Mouse (Mus musculus) neural tube, embryonic 15.5 days (tissue): ENCODE results near the gene Smyd4. TPM values are rescaled to one million over a fixed set of nuclear protein-coding genes. Genes with fewer than 3 reads are reported as not detected.
A peak's percentile ranks its signal among the peaks of the same experiment; 100 is the strongest.

Source experiments
- ATAC-seq: fragments of 200-750 bp; cut with Nextera tagmentation; 2 replicates; pipeline ENCODE4 v1.8.0; 2017; ENCODE audit warnings: mild to moderate bottlenecking, moderate TSS enrichment, moderate library complexity; ENCODE audit not compliant: low FRiP score
- H3K27ac ChIP-seq: fragments of 300-500 bp; sonication (generic); replicated peaks from 2 replicates; pipeline ENCODE4 v1.5.1; 2015; ENCODE audit warnings: mild to moderate bottlenecking, inconsistent platforms
- H3K27me3 ChIP-seq: fragments of 300-500 bp; sonication (generic); replicated peaks from 2 replicates; pipeline ENCODE4 v1.6.1; 2015; ENCODE audit warnings: inconsistent platforms
- H3K36me3 ChIP-seq: fragments of 300-500 bp; sonication (generic); 2 replicates; pipeline ENCODE4 v1.6.1; 2015; ENCODE audit warnings: inconsistent platforms
- H3K4me1 ChIP-seq: fragments of 300-500 bp; sonication (generic); 2 replicates; pipeline ENCODE4 v1.6.1; 2015; ENCODE audit warnings: inconsistent platforms
- H3K4me2 ChIP-seq: fragments of 300-500 bp; sonication (generic); 2 replicates; pipeline ENCODE4 v1.6.1; 2015; ENCODE audit warnings: inconsistent platforms, mild to moderate bottlenecking, moderate library complexity
- H3K4me3 ChIP-seq: fragments of 300-500 bp; sonication (generic); replicated peaks from 2 replicates; pipeline ENCODE4 v1.5.1; 2015; ENCODE audit warnings: mild to moderate bottlenecking, inconsistent platforms
- H3K9ac ChIP-seq: fragments of 300-500 bp; sonication (generic); replicated peaks from 2 replicates; pipeline ENCODE4 v1.6.1; 2015; ENCODE audit warnings: mild to moderate bottlenecking, inconsistent platforms
- H3K9me3 ChIP-seq: fragments of 300-500 bp; sonication (generic); replicated peaks from 2 replicates; pipeline ENCODE4 v1.6.1; 2016; ENCODE audit warnings: inconsistent platforms
- WGBS: fragments of 180-500 bp; shearing (Covaris S2); methylation state at CpG from one replicate; pipeline ENCODE4 v1.1.7; 2015; ENCODE audit warnings: mixed read lengths; 5-methylcytosine and 5-hydroxymethylcytosine counted together
- polyA plus RNA-seq: library from polyadenylated mRNA; unstranded; fragments of >200 nt; fragmentation: Nextera tagmentation; extraction: Ambion mirVana; gene quantifications from 2 replicates; pipeline ENCODE4 v1.2.1, GENCODE M21; 2015

Gene Smyd4
- polyA plus RNA-seq, 1 experiment from 2014 or later, result 18.7 TPM

- H3K4me1 ChIP-seq, result peaks cover 13% of the 10 kb centered on the region
- no peaks in the 10 kb centered on the region for H3K27me3 ChIP-seq
- 98% methylated on average over 2 of the region's 2 CpGs for WGBS
- H3K9ac ChIP-seq, result no peak overlapping the region
- H3K36me3 ChIP-seq, result peaks cover 9% of the 10 kb centered on the region
- no peak for ATAC-seq
- no peaks in the 10 kb centered on the region for H3K9me3 ChIP-seq
- H3K27ac ChIP-seq, result no peak overlapping the region
- H3K4me2 ChIP-seq, result no peak overlapping the region
- no peak overlapping the region for H3K4me3 ChIP-seq
These were observed 23.8 kb upstream of the Smyd4 start for GRCm38 (mm10) chr11:75324433-75324832.

DNA sequence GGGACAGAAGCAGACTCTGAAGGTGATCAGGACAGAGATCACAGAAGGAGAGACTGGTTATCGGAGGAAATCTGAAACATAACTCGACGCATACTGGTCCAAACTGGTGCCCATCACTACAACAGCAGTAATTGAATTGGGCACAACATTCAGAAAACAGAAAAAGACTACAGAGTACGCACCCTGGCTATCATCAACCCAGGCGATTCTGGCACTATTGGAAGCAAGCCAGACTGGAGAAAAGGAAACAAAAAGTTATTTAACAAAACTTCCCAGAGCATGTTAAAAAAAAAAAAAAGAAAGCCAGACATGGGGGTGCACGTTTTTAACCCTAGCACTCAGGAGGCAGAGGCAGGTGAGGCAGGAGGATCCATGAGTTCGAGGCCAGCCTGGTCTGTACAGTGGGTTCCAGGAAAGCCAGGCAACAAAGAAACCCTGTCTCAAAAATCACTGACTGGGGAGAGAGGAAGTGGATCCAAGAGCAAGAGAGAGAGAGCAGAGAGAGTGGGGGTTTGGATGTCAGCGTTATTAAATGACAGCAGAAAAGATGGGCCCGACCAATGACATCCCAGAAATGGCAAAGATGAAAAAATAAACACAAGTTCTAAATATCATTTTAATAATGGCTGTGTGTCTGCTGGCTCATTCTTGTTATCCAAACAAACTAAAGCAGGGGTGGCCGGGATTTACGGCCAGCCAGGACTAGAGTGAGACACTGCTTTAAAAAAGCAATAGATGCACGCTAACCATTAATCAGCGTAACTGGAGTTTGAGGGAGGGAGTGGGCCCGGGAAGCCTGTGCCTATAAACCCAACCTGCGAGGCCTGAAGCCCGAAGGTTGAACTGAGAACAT lies 22.9 kb upstream of the Smyd4 start:
- Histone ChIP-seq H3K27ac (no peak overlapping the region), H3K36me3 (peaks cover 9% of the 10 kb centered on the region), H3K4me1 (peaks cover 13% of the 10 kb centered on the region), H3K9me3 (no peaks in the 10 kb centered on the region), H3K9ac (no peak overlapping the region), H3K4me2 (no peak overlapping the region), H3K4me3 (no peak overlapping the region), H3K27me3 (no peaks in the 10 kb centered on the region)
- 62% methylated on average over 16 of the region's 16 CpGs for WGBS
- no peak for ATAC-seq

- whole genome bisulfite sequencing, result 74% methylated on average over 7 of the region's 7 CpGs
- peaks cover 13% of the 10 kb centered on the region for H3K4me1 ChIP-seq
- H3K4me2 ChIP-seq, result no peak overlapping the region
- no peak overlapping the region for H3K9ac ChIP-seq
- H3K36me3 ChIP-seq, result peaks cover 10% of the 10 kb centered on the region
- H3K9me3 ChIP-seq, result no peaks in the 10 kb centered on the region
- no peak overlapping the region for H3K27ac ChIP-seq
- ATAC-seq, result no peak
- no peaks in the 10 kb centered on the region for H3K27me3 ChIP-seq
- H3K4me3 ChIP-seq, result no peak overlapping the region
These were observed 22.3 kb upstream of the Smyd4 start for GRCm38 (mm10) chr11:75325969-75326311.

GRCm38 (mm10) chr11:75336676-75337075 lies 11.6 kb upstream of the Smyd4 start:
- Histone ChIP-seq H3K4me3 (no peak overlapping the region), H3K9me3 (no peaks in the 10 kb centered on the region), H3K36me3 (peaks cover 17% of the 10 kb centered on the region; the same call in 1 of the 2 replicates), H3K4me1 (0 out of 2 replicates have a peak, but pooled peaks cover 5% of the 10 kb centered on the region), H3K9ac (no peak overlapping the region), H3K27me3 (no peaks in the 10 kb centered on the region), H3K4me2 (no peak overlapping the region), H3K27ac (no peak overlapping the region)
- 75% methylated on average over 8 of the region's 8 CpGs for WGBS
- no peak for ATAC-seq

GRCm38 (mm10) chr11:75337246-75337645 lies 11.0 kb upstream of the Smyd4 start:
- H3K27ac ChIP-seq, result no peak overlapping the region
- H3K36me3 ChIP-seq, result peaks cover 17% of the 10 kb centered on the region; the same call in 1 of the 2 replicates
- WGBS, result 94% methylated on average over 7 of the region's 7 CpGs
- no peaks in the 10 kb centered on the region for H3K9me3 ChIP-seq
- no peak overlapping the region for H3K4me2 ChIP-seq
- H3K4me1 ChIP-seq, result 0 out of 2 replicates have a peak, but pooled peaks cover 5% of the 10 kb centered on the region
- H3K4me3 ChIP-seq, result no peak overlapping the region
- no peak overlapping the region for H3K9ac ChIP-seq
- ATAC-seq, result no peak
- no peaks in the 10 kb centered on the region for H3K27me3 ChIP-seq

DNA sequence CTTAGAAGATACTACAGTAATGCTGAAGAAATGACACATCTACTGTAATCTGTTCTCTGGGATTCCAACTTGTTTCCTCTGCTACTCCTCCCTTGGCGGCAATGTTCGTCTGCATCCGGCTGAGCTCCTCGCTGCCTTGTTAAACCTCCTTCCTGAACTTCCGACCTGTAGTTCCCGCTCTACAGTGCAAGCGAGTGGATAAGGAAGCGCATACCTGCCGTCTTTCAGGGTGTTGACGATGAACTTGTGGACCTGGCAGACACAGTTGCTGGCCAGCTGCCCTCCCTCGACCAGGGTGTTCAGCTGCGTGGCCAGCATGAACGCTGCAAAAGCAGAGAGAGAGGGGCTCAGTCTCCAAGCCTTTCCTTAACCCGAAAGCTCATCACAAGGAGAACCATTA lies 8.2 kb upstream of the Smyd4 start:
- no peak overlapping the region for H3K9ac ChIP-seq
- H3K9me3 ChIP-seq, result no peaks in the 10 kb centered on the region
- H3K4me1 ChIP-seq, result 0 out of 2 replicates have a peak, but pooled peaks cover 5% of the 10 kb centered on the region
- H3K36me3 ChIP-seq, result peaks cover 17% of the 10 kb centered on the region; the same call in 1 of the 2 replicates
- ATAC-seq, result no peak
- H3K27ac ChIP-seq, result peak overlapping the region; percentile 54; the same call in 1 of the 2 replicates
- no peak overlapping the region for H3K4me3 ChIP-seq
- 89% methylated on average over 14 of the region's 14 CpGs for WGBS
- no peaks in the 10 kb centered on the region for H3K27me3 ChIP-seq
- no peak overlapping the region for H3K4me2 ChIP-seq

DNA sequence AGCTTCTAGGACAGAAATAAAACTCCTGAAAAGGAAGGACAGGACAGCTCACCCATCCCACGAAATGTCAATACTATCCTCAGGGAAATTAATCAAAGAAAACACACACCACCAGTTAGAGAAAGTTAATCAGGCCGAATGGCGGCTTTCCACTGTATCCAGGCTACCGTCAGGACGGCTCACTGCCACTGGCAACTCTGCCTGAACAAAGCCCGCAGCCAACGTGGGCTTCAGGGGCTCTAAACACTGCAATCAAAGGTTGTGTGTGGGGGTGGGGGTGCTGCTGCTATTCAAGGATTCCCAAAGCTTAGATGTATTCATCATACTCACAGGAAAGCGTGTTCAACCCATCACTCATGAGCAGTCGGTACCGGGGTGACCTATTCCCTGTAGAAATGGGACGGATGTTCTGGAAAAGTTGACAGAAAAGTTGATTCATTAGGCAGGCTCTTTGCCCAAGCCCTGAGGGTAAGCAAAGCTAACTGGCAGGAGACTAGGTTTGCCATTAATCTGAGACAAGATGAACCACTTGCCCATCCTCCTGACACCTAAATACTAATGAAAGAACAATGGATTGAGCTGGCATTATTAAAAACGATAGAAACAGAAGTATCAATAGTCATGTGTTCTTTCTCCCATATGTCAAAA lies 7.4 kb upstream of the Smyd4 start:
- WGBS, result 59% methylated on average over 12 of the region's 12 CpGs
- H3K36me3 ChIP-seq, result peaks cover 17% of the 10 kb centered on the region; the same call in 1 of the 2 replicates
- no peak for ATAC-seq

DNA sequence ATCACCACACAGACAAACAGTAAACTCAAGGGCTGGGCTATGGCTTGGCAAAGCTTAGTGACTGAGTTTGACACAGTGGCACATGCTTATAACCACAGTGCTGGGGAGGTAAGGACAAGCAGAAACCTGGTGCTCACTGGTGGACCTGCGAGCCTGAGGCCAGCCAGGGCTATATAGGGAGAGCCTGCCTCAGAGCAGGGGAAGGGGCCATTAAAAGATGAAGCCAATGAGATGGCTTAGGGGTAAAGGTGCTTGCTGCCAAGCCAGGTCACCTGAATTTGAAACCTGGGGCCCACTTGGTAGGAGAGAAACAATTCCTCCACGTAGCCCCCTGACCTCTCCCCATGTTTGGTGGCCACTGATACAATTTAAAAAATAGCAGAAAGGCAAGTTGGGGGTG lies 5.1 kb upstream of the Smyd4 start:
- H3K27ac ChIP-seq, result no peak overlapping the region
- H3K27me3 ChIP-seq, result no peaks in the 10 kb centered on the region
- no peak overlapping the region for H3K4me2 ChIP-seq
- H3K4me1 ChIP-seq, result peaks cover 17% of the 10 kb centered on the region
- H3K9ac ChIP-seq, result no peak overlapping the region
- ATAC-seq, result no peak
- peaks cover 12% of the 10 kb centered on the region; the same call in 1 of the 2 replicates for H3K36me3 ChIP-seq
- H3K9me3 ChIP-seq, result no peaks in the 10 kb centered on the region
- H3K4me3 ChIP-seq, result no peak overlapping the region
- WGBS, result 93% methylated on average over 2 of the region's 2 CpGs

More for the DNA sequence above, 7.4 kb upstream of the Smyd4 start:
- H3K9ac ChIP-seq, result no peak overlapping the region
- no peaks in the 10 kb centered on the region for H3K9me3 ChIP-seq
- no peaks in the 10 kb centered on the region for H3K27me3 ChIP-seq
- no peak overlapping the region for H3K4me2 ChIP-seq
- no peak overlapping the region for H3K4me3 ChIP-seq
- H3K27ac ChIP-seq, result peak overlapping the region; percentile 54; the same call in 1 of the 2 replicates
- 0 out of 2 replicates have a peak, but pooled peaks cover 5% of the 10 kb centered on the region for H3K4me1 ChIP-seq

DNA sequence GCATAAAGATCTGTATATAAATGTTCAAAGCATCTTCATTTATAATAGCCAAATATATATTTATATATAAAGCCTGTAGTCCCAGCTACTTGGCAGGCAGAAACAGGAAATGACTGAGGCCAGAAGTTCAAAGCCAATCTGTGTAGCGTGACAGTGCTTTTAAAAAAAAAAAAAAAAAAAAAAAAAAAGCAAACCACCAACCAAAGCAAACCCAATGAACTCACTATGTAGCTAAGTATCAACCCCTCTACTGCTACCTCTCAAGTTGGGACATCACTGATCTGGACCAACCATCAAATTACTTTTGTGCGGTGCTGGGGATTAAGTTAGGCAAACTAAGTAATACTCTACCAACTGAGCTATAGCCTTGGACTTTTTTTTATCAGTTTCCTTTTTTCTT lies 4.1 kb upstream of the Smyd4 start:
- peaks cover 7% of the 10 kb centered on the region; the same call in 1 of the 2 replicates for H3K36me3 ChIP-seq
- no peak overlapping the region for H3K9ac ChIP-seq
- H3K27me3 ChIP-seq, result no peaks in the 10 kb centered on the region
- H3K4me2 ChIP-seq, result no peak overlapping the region
- H3K4me3 ChIP-seq, result no peak overlapping the region
- no peak overlapping the region for H3K27ac ChIP-seq
- H3K4me1 ChIP-seq, result peaks cover 23% of the 10 kb centered on the region
- no peaks in the 10 kb centered on the region for H3K9me3 ChIP-seq
- no peak for ATAC-seq
- WGBS, result 89% methylated on average over 2 of the region's 2 CpGs

GRCm38 (mm10) chr11:75344716-75345115 lies 3.5 kb upstream of the Smyd4 start:
- H3K4me1 ChIP-seq, result peaks cover 23% of the 10 kb centered on the region
- 91% methylated on average over 5 of the region's 5 CpGs for WGBS
- ATAC-seq, result no peak

DNA sequence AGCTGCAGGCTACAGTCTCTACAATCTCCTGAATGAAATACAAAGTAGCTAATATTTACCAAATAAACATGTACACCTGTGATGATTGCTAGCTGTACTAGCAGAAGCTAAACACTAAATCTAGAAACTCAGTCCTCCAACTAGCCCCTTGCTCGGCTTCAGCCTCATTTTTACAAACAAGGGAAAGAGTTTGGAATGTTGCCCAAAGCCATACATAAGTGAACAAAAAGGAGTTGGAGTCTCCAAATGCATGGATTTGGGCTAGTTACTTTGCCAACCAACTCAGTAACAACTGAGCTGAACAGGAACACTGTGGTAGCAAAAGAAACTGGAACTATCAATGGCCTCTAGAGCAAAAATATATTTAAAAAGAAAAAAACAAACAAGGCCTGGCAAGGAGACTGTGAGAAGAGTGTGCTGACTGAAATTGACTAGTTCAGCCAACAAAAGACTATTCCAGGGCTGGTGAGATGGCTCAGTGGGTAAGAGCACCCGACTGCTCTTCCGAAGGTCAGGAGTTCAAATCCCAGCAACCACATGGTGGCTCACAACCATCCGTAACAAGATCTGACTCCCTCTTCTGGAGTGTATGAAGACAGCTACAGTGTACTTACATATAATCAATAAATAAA lies 1.6 kb upstream of the Smyd4 start:
- H3K9me3 ChIP-seq, result no peaks in the 10 kb centered on the region
- H3K4me3 ChIP-seq, result no peak overlapping the region
- H3K4me1 ChIP-seq, result peaks cover 23% of the 10 kb centered on the region
- H3K36me3 ChIP-seq, result no peaks in the 10 kb centered on the region
- no peaks in the 10 kb centered on the region for H3K27me3 ChIP-seq
- H3K9ac ChIP-seq, result no peak overlapping the region
- no peak for ATAC-seq
- no peak overlapping the region for H3K27ac ChIP-seq
- 53% methylated on average over 4 of the region's 4 CpGs for WGBS
- peak overlapping the region; percentile 94; the same call in 1 of the 2 replicates for H3K4me2 ChIP-seq

More at GRCm38 (mm10) chr11:75344716-75345115, 3.5 kb upstream of the Smyd4 start:
- H3K27ac ChIP-seq, result no peak overlapping the region
- no peak overlapping the region for H3K9ac ChIP-seq
- no peaks in the 10 kb centered on the region for H3K27me3 ChIP-seq
- no peak overlapping the region for H3K4me3 ChIP-seq
- H3K36me3 ChIP-seq, result 0 out of 2 replicates have a peak, but pooled peaks cover 3% of the 10 kb centered on the region
- no peaks in the 10 kb centered on the region for H3K9me3 ChIP-seq
- H3K4me2 ChIP-seq, result no peak overlapping the region
